Mouse (Mus musculus) C2C12 (cell line): Measurements from ENCODE around the gene Vps53. TPM values are rescaled to one million over a fixed set of nuclear protein-coding genes. Genes with fewer than 3 reads are reported as not detected.
"Not testable (repeated sequence)": the region's sequence is repeated elsewhere in the genome, so short reads cannot be mapped to it uniquely, and the experiment has no call there.

Experiments used
- H3K27me3 ChIP-seq: one replicate; pipeline ENCODE4 v1.6.1; 2011; ENCODE audit not compliant: control insufficient read depth, insufficient read depth, insufficient read length
- H3K36me3 ChIP-seq: one replicate; pipeline ENCODE4 v1.6.1; 2011; ENCODE audit not compliant: control insufficient read depth, insufficient read depth
- H3K4me3 ChIP-seq: one replicate; pipeline ENCODE4 v1.5.1; 2011; ENCODE audit warnings: mild to moderate bottlenecking, control low read depth; ENCODE audit not compliant: poor library complexity, insufficient read depth, severe bottlenecking
- H3K79me2 ChIP-seq: one replicate; pipeline ENCODE4 v1.6.1; 2011; ENCODE audit not compliant: control insufficient read depth, insufficient read depth
- H3K79me3 ChIP-seq: one replicate; pipeline ENCODE4 v1.6.1; 2011; ENCODE audit warnings: low read depth, control low read depth
- H3ac ChIP-seq: one replicate; pipeline ENCODE3; 2011; ENCODE audit warnings: low read depth; ENCODE audit not compliant: control insufficient read depth, insufficient read length
- CEBPB ChIP-seq: IDR thresholded peaks from one replicate; pipeline ENCODE4 v1.6.1; 2011; ENCODE audit warnings: low read depth, mild to moderate bottlenecking, control low read depth, moderate library complexity
- CTCF ChIP-seq: IDR thresholded peaks from one replicate; pipeline ENCODE4 v1.5.1; 2011; ENCODE audit not compliant: control insufficient read depth, insufficient read depth, insufficient read length
- FOSL1 ChIP-seq: IDR thresholded peaks from one replicate; pipeline ENCODE4 v1.8.0; 2011; ENCODE audit warnings: mild to moderate bottlenecking, low read length; ENCODE audit not compliant: poor library complexity, insufficient read depth, severe bottlenecking
- MAX ChIP-seq: IDR thresholded peaks from one replicate; pipeline ENCODE4 v1.6.1; 2011; ENCODE audit warnings: mild to moderate bottlenecking, control low read depth
- MYOD1 ChIP-seq: IDR thresholded peaks from one replicate; pipeline ENCODE4 v1.6.1; 2011; ENCODE audit warnings: low read depth; ENCODE audit not compliant: control insufficient read depth, insufficient read length
- MYOG ChIP-seq: IDR thresholded peaks from one replicate; pipeline ENCODE4 v1.6.1; 2011; ENCODE audit not compliant: control insufficient read depth, insufficient read length; ENCODE audit errors: extremely low read depth
- USF1 ChIP-seq: IDR thresholded peaks from one replicate; pipeline ENCODE4 v1.6.1; 2011; ENCODE audit warnings: low read depth, mild to moderate bottlenecking, control low read depth, moderate library complexity
- polyA plus RNA-seq: library from polyadenylated mRNA; unstranded; fragments of >200 nt; fragmentation: generic; extraction: Trizol; gene quantifications from one replicate; pipeline ENCODE4 v1.2.1, GENCODE M21; 2012; ENCODE audit warnings: missing spikeins

Gene Vps53
- polyA plus RNA-seq, 1 experiment = 29.2 TPM

- no peak overlapping the region for H3ac ChIP-seq
- peaks cover 20% of the 10 kb centered on the region for H3K79me3 ChIP-seq
- peak overlapping the region; percentile 99 for H3K4me3 ChIP-seq
- H3K27me3 ChIP-seq = no peaks in the 10 kb centered on the region
- H3K36me3 ChIP-seq = peaks cover 51% of the 10 kb centered on the region
- TF ChIP-seq CEBPB = no peak
- peaks cover 56% of the 10 kb centered on the region for H3K79me2 ChIP-seq
Observed at GRCm38 (mm10) chr11:76216049-76216540, 36.6 kb upstream of the Vps53 start.

- no peak for TF ChIP-seq MAX
- no peak for TF ChIP-seq CEBPB
- no peak for TF ChIP-seq MYOG
- TF ChIP-seq USF1 = no peak
- no peak for TF ChIP-seq FOSL1
- no peak for TF ChIP-seq MYOD1
- no peak for TF ChIP-seq CTCF
- H3K79me2 ChIP-seq = peaks cover 56% of the 10 kb centered on the region
- H3K27me3 ChIP-seq = no peaks in the 10 kb centered on the region
- no peak overlapping the region for H3ac ChIP-seq
- peaks cover 20% of the 10 kb centered on the region for H3K79me3 ChIP-seq
- no peak overlapping the region for H3K4me3 ChIP-seq
- H3K36me3 ChIP-seq = peaks cover 55% of the 10 kb centered on the region
Observed at GRCm38 (mm10) chr11:76215011-76215410, 35.6 kb upstream of the Vps53 start.

- Histone ChIP-seq H3K27me3 (no peaks in the 10 kb centered on the region), H3K79me2 (peaks cover 56% of the 10 kb centered on the region), H3ac (no peak overlapping the region), H3K79me3 (peaks cover 20% of the 10 kb centered on the region), H3K36me3 (peaks cover 61% of the 10 kb centered on the region), H3K4me3 (no peak overlapping the region)
- TF ChIP-seq CTCF = no peak
- no peak for TF ChIP-seq MAX
- TF ChIP-seq MYOG = no peak
- no peak for TF ChIP-seq MYOD1
- TF ChIP-seq USF1 = no peak
- no peak for TF ChIP-seq CEBPB
- TF ChIP-seq FOSL1 = no peak
Observed at GRCm38 (mm10) chr11:76213841-76214240, 34.4 kb upstream of the Vps53 start.

- peaks cover 83% of the 10 kb centered on the region for H3K36me3 ChIP-seq
- H3ac ChIP-seq, H3K4me3 ChIP-seq: not testable (repeated sequence)
Observed at GRCm38 (mm10) chr11:76211595-76211994, 32.1 kb upstream of the Vps53 start.

GRCm38 (mm10) chr11:76210228-76210985 is 31.0 kb upstream of the Vps53 start:
- H3K27me3 ChIP-seq = no peaks in the 10 kb centered on the region
- H3K79me2 ChIP-seq = peaks cover 37% of the 10 kb centered on the region
- peaks cover 4% of the 10 kb centered on the region for H3K79me3 ChIP-seq
- H3K36me3 ChIP-seq = peaks cover 87% of the 10 kb centered on the region
- no peak overlapping the region for H3ac ChIP-seq
- H3K4me3 ChIP-seq = no peak overlapping the region
- TF ChIP-seq CTCF (no peak), MYOG (no peak), MAX (no peak), MYOD1 (no peak), USF1 (no peak), CEBPB (no peak), FOSL1 (no peak)

More at GRCm38 (mm10) chr11:76211595-76211994, 32.1 kb upstream of the Vps53 start:
- H3K79me3 ChIP-seq = peaks cover 14% of the 10 kb centered on the region
- H3K79me2 ChIP-seq = peaks cover 48% of the 10 kb centered on the region
- not testable (repeated sequence) for H3K27me3 ChIP-seq

- H3ac ChIP-seq = no peak overlapping the region
- H3K79me2 ChIP-seq = peaks cover 12% of the 10 kb centered on the region
- no peak for TF ChIP-seq MYOD1
- TF ChIP-seq USF1 = no peak
- TF ChIP-seq FOSL1 = no peak
- no peak for TF ChIP-seq MYOG
- TF ChIP-seq CEBPB = no peak
- no peak for TF ChIP-seq CTCF
- no peak for TF ChIP-seq MAX
- no peaks in the 10 kb centered on the region for H3K79me3 ChIP-seq
- H3K36me3 ChIP-seq = peaks cover 72% of the 10 kb centered on the region
- H3K27me3 ChIP-seq = no peaks in the 10 kb centered on the region
- H3K4me3 ChIP-seq = no peak overlapping the region
Observed at GRCm38 (mm10) chr11:76206793-76207192, 27.3 kb upstream of the Vps53 start.
